Comparison of ENCODE assay signal across 8 mouse cellular contexts in the genomic region with DNA sequence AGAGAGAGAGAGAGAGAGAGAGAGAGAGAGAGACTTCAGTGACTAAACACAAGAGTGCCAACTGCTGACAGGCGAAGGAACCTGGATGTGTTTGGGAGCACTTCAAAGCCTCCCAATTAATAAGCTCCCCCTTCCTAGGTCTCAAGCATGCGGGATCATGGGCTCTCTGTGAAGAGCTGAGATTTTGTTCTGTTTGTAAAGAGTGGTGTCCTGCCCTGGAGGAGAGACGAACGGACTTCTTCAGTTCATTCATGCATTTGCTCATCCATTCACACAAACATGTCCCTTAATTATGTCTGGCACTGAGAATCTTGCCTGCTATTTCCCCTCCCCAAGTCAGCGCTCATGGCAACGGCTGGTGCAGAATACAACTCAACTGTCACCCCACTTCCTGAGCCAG. TPM values are rescaled to one million over a fixed set of nuclear protein-coding genes. Genes with fewer than 3 reads are reported as not detected.
DNase-seq lines count a peak whose midpoint lies in the region; ATAC-seq and TF ChIP-seq lines count a peak whose summit lies in the region.

No protein-coding gene starts in this region.

- peak overlapping the region; percentile 72 for H3K4me3 ChIP-seq in hindbrain, embryonic 12.5 days
- peak overlapping the region; percentile 84 for H3K4me3 ChIP-seq in midbrain, embryonic 13.5 days (replicated peaks)
- H3K4me3 ChIP-seq in thymus, adult 2 months (ENCODE audit: control insufficient read depth, insufficient read depth, low read length), result no peak overlapping the region

- no peak overlapping the region for H3K27ac ChIP-seq in hindbrain, embryonic 12.5 days
- peak overlapping the region; percentile 90; the same call in 1 of the 2 replicates for H3K27ac ChIP-seq in midbrain, embryonic 13.5 days
- no peak overlapping the region for H3K27ac ChIP-seq in thymus, adult 2 months (ENCODE audit: control insufficient read depth, insufficient read depth, low read length)

- WGBS in hindbrain, embryonic 12.5 days, result 8% methylated on average over 6 of the region's 6 CpGs
- WGBS in midbrain, embryonic 13.5 days, result 2% methylated on average over 6 of the region's 6 CpGs
- 11% methylated on average over 6 of the region's 6 CpGs for WGBS in thymus, adult 2 months

- peak; percentile 26 to 33 for DNase-seq in frontal cortex, postnatal 36 days (ENCODE audit: low spot score in 2 of 2)
- no peak for DNase-seq in frontal cortex, postnatal 14 days (ENCODE audit: low spot score in 2 of 2)
- peak; percentile 6 for DNase-seq in R1 (ENCODE audit: low read depth, low spot score)
- DNase-seq in adrenal gland, postnatal 14 days, result no peak
- no peak for DNase-seq in thymus, postnatal 14 days
- no peak for DNase-seq in thymus, adult 2 months

- no peaks in the 10 kb centered on the region for H3K36me3 ChIP-seq in hindbrain, embryonic 12.5 days
- no peaks in the 10 kb centered on the region for H3K36me3 ChIP-seq in midbrain, embryonic 13.5 days
- no peaks in the 10 kb centered on the region for H3K36me3 ChIP-seq in thymus, adult 2 months (ENCODE audit: control insufficient read depth, insufficient read depth, low read length)

- no peak for TF ChIP-seq POLR2A in thymus, adult 2 months (IDR thresholded peaks at IDR 0.05; ENCODE audit: control insufficient read depth, extremely low read depth, insufficient read depth, low read length, poor library complexity)

- H3K9ac ChIP-seq in hindbrain, embryonic 12.5 days, result peak overlapping the region; percentile 82
- H3K9ac ChIP-seq in midbrain, embryonic 13.5 days (replicated peaks), result peak overlapping the region; percentile 90

- peaks cover 6% of the 10 kb centered on the region; the same call in 1 of the 2 replicates for H3K4me1 ChIP-seq in hindbrain, embryonic 12.5 days
- peaks cover 16% of the 10 kb centered on the region for H3K4me1 ChIP-seq in midbrain, embryonic 13.5 days (replicated peaks)
- H3K4me1 ChIP-seq in thymus, adult 2 months (replicated peaks; ENCODE audit: control insufficient read depth, insufficient read depth, low read length), result no peaks in the 10 kb centered on the region

- TF ChIP-seq CTCF in thymus, adult 2 months (IDR thresholded peaks at IDR 0.05; ENCODE audit: borderline replicate concordance, control insufficient read depth, extremely low read depth, insufficient read depth, low read length, poor library complexity), result no peak

- peak overlapping the region; percentile 90 for H3K4me2 ChIP-seq in hindbrain, embryonic 12.5 days (replicated peaks)
- H3K4me2 ChIP-seq in midbrain, embryonic 13.5 days (replicated peaks), result peak overlapping the region; percentile 88

- peaks cover 8% of the 10 kb centered on the region for H3K27me3 ChIP-seq in hindbrain, embryonic 12.5 days
- peaks cover 5% of the 10 kb centered on the region for H3K27me3 ChIP-seq in midbrain, embryonic 13.5 days
- H3K27me3 ChIP-seq in thymus, adult 2 months (ENCODE audit: control insufficient read depth, insufficient read depth, low read length), result peaks cover 4% of the 10 kb centered on the region; the same call in 1 of the 2 replicates

- ATAC-seq in hindbrain, embryonic 12.5 days (ENCODE audit: low FRiP score), result no peak
- no peak for ATAC-seq in midbrain, embryonic 13.5 days

- no peaks in the 10 kb centered on the region for H3K9me3 ChIP-seq in hindbrain, embryonic 12.5 days (replicated peaks)
- H3K9me3 ChIP-seq in midbrain, embryonic 13.5 days, result no peaks in the 10 kb centered on the region

RNA-seq across cellular contexts. Expression of gene Mdga2, which starts 2.3 kb away (rescaled TPM):
- polyA plus RNA-seq in hindbrain, embryonic 12.5 days (2016; fragmentation: Nextera tagmentation; extraction: Ambion mirVana), result 14.0 and 15.1 TPM in 2 replicates
- 16.9 and 17.7 TPM in 2 replicates for polyA plus RNA-seq in midbrain, embryonic 13.5 days (2015; fragmentation: Nextera tagmentation; extraction: Ambion mirVana)
- total RNA-seq in adrenal gland, postnatal 14 days (2021), result 2.6 and 2.7 TPM in 2 replicates
- 0.22 and 0.66 TPM in 2 replicates for polyA plus RNA-seq in thymus, adult 2 months (2012; rRNA removed)

Comparison
In these comparisons a context has a peak if more than half of its experiments do, and no peak if none do; other contexts are left out.
1. DNase-seq: peak in frontal cortex, postnatal 36 days (2 of 2) and R1 (single experiment); none in frontal cortex, postnatal 14 days (0 of 2), adrenal gland, postnatal 14 days (single experiment), thymus, postnatal 14 days (single experiment) and thymus, adult 2 months (single experiment).